Mouse (Mus musculus) liver, embryonic 15.5 days (tissue): Measurements from ENCODE around the gene Mfap1b. TPM values are rescaled to one million over a fixed set of nuclear protein-coding genes. Genes with fewer than 3 reads are reported as not detected.

ENCODE experiments used
- ATAC-seq: fragments of 200-750 bp; cut with Nextera tagmentation; 2 replicates; pipeline ENCODE4 v1.8.0; 2017; ENCODE audit warnings: moderate number of reproducible peaks, mild to moderate bottlenecking, moderate library complexity; ENCODE audit not compliant: insufficient read depth
- H3K27ac ChIP-seq: fragments of 300-500 bp; sonication (generic); replicated peaks from 2 replicates; pipeline ENCODE4 v1.5.1; 2015; ENCODE audit warnings: mild to moderate bottlenecking, inconsistent platforms
- H3K27me3 ChIP-seq: fragments of 300-500 bp; sonication (generic); 2 replicates; pipeline ENCODE4 v1.6.1; 2015; ENCODE audit warnings: mild to moderate bottlenecking, inconsistent platforms
- H3K36me3 ChIP-seq: fragments of 300-500 bp; sonication (generic); replicated peaks from 2 replicates; pipeline ENCODE4 v1.6.1; 2015; ENCODE audit warnings: moderate library complexity, mild to moderate bottlenecking, inconsistent platforms
- H3K4me1 ChIP-seq: fragments of 300-500 bp; sonication (generic); replicated peaks from 2 replicates; pipeline ENCODE4 v1.6.1; 2015; ENCODE audit warnings: inconsistent platforms
- H3K4me2 ChIP-seq: fragments of 300-500 bp; sonication (generic); 2 replicates; pipeline ENCODE4 v1.6.1; 2015; ENCODE audit warnings: moderate library complexity, mild to moderate bottlenecking, inconsistent platforms
- H3K4me3 ChIP-seq: fragments of 300-500 bp; sonication (generic); replicated peaks from 2 replicates; pipeline ENCODE4 v1.5.1; 2015; ENCODE audit warnings: mild to moderate bottlenecking, inconsistent platforms
- H3K9ac ChIP-seq: fragments of 300-500 bp; sonication (generic); 2 replicates; pipeline ENCODE4 v1.6.1; 2015; ENCODE audit warnings: moderate library complexity, mild to moderate bottlenecking, inconsistent platforms
- H3K9me3 ChIP-seq: fragments of 300-500 bp; sonication (generic); replicated peaks from 2 replicates; pipeline ENCODE4 v1.6.1; 2016; ENCODE audit warnings: inconsistent platforms
- WGBS: fragments of 180-500 bp; shearing (Covaris S2); methylation state at CpG from one replicate; pipeline ENCODE4 v1.1.7; 2015; ENCODE audit warnings: mixed read lengths; ENCODE audit not compliant: insufficient replicate concordance; 5-methylcytosine and 5-hydroxymethylcytosine counted together
- polyA plus RNA-seq: library from polyadenylated mRNA; unstranded; fragments of >200 nt; fragmentation: Nextera tagmentation; extraction: Ambion mirVana; gene quantifications from 2 replicates; pipeline ENCODE4 v1.2.1, GENCODE M21; 2015

Mfap1b gene
- polyA plus RNA-seq, 1 experiment from 2014 or later: 20.6 TPM

GRCm38 (mm10) chr2:121448739-121449535, 24.9 kb downstream of the Mfap1b start, which contains the start of gene Serf2:
Gene Serf2 (plus strand): TSS chr2:121449195.
- Histone ChIP-seq H3K9me3 (no peaks in the 10 kb centered on the region), H3K27ac (peak within 1 kb of the TSS; percentile 92), H3K27me3 (peaks cover 10% of the 10 kb centered on the region), H3K36me3 (peaks cover 27% of the 10 kb centered on the region), H3K4me3 (peak within 1 kb of the TSS; percentile 99), H3K9ac (peak within 1 kb of the TSS; percentile 100), H3K4me2 (peak within 1 kb of the TSS; percentile 96), H3K4me1 (peaks cover 48% of the 10 kb centered on the region)
- peak; percentile 98 for ATAC-seq
- under 1% methylated on average over 74 of the region's 74 CpGs for WGBS

- Histone ChIP-seq H3K27me3 (peaks cover 15% of the 10 kb centered on the region), H3K4me1 (peaks cover 43% of the 10 kb centered on the region), H3K27ac (peak overlapping the region; percentile 87), H3K4me2 (peak overlapping the region; percentile 96), H3K36me3 (peaks cover 19% of the 10 kb centered on the region), H3K9ac (peak overlapping the region; percentile 66), H3K4me3 (peak overlapping the region; percentile 99), H3K9me3 (no peaks in the 10 kb centered on the region)
- 13% methylated on average over 9 of the region's 9 CpGs for WGBS
- no peak for ATAC-seq
These were observed 25.7 kb downstream of the Mfap1b start for GRCm38 (mm10) chr2:121448136-121448535.

- no peak for ATAC-seq
- Histone ChIP-seq H3K9me3 (no peaks in the 10 kb centered on the region), H3K36me3 (peaks cover 8% of the 10 kb centered on the region; the same call in 1 of the 2 replicates), H3K9ac (no peak overlapping the region), H3K4me1 (peaks cover 43% of the 10 kb centered on the region), H3K4me2 (no peak overlapping the region), H3K4me3 (no peak overlapping the region), H3K27ac (no peak overlapping the region), H3K27me3 (peaks cover 27% of the 10 kb centered on the region)
- 36% methylated on average over 3 of the region's 3 CpGs for WGBS
These were observed 26.9 kb downstream of the Mfap1b start for GRCm38 (mm10) chr2:121447006-121447405.

GRCm38 (mm10) chr2:121446506-121446905, 27.4 kb downstream of the Mfap1b start:
- H3K4me1 ChIP-seq: peaks cover 47% of the 10 kb centered on the region
- H3K9ac ChIP-seq: no peak overlapping the region
- no peak overlapping the region for H3K4me3 ChIP-seq
- H3K36me3 ChIP-seq: peaks cover 6% of the 10 kb centered on the region; the same call in 1 of the 2 replicates
- WGBS: 70% methylated on average over 4 of the region's 4 CpGs
- H3K27me3 ChIP-seq: peaks cover 32% of the 10 kb centered on the region
- H3K9me3 ChIP-seq: no peaks in the 10 kb centered on the region
- ATAC-seq: no peak
- no peak overlapping the region for H3K4me2 ChIP-seq
- no peak overlapping the region for H3K27ac ChIP-seq

- Histone ChIP-seq H3K4me3 (no peak overlapping the region), H3K4me2 (no peak overlapping the region), H3K4me1 (peaks cover 41% of the 10 kb centered on the region), H3K36me3 (no peaks in the 10 kb centered on the region), H3K9ac (no peak overlapping the region), H3K27me3 (peaks cover 38% of the 10 kb centered on the region), H3K27ac (no peak overlapping the region), H3K9me3 (no peaks in the 10 kb centered on the region)
- no peak for ATAC-seq
- 49% methylated on average over 3 of the region's 3 CpGs for WGBS
These were observed 28.8 kb downstream of the Mfap1b start for GRCm38 (mm10) chr2:121445117-121445516.

- no peaks in the 10 kb centered on the region for H3K9me3 ChIP-seq
- H3K9ac ChIP-seq: peak within 1 kb of the TSS; percentile 61; the same call in 1 of the 2 replicates
- no peak for ATAC-seq
- peaks cover 38% of the 10 kb centered on the region for H3K27me3 ChIP-seq
- H3K36me3 ChIP-seq: 0 out of 2 replicates have a peak, but pooled peaks cover 4% of the 10 kb centered on the region
- H3K4me2 ChIP-seq: peak within 1 kb of the TSS; percentile 92
- WGBS: 78% methylated on average over 1 of the region's 1 CpGs
- peaks cover 38% of the 10 kb centered on the region for H3K4me1 ChIP-seq
- no peak within 1 kb of the TSS for H3K27ac ChIP-seq
- H3K4me3 ChIP-seq: peak within 1 kb of the TSS; percentile 59
These were observed 29.7 kb downstream of the Mfap1b start, which contains the start of gene Ell3 for GRCm38 (mm10) chr2:121444178-121444577. Gene Ell3 (minus strand): TSS chr2:121444278.

- Histone ChIP-seq H3K36me3 (peaks cover 15% of the 10 kb centered on the region), H3K9ac (peak overlapping the region; percentile 61), H3K9me3 (no peaks in the 10 kb centered on the region), H3K27me3 (peaks cover 38% of the 10 kb centered on the region), H3K27ac (peak overlapping the region; percentile 42; the same call in 1 of the 2 replicates), H3K4me2 (peak overlapping the region; percentile 92), H3K4me3 (peak overlapping the region; percentile 59), H3K4me1 (peaks cover 30% of the 10 kb centered on the region)
- peak; percentile 20 for ATAC-seq
- WGBS: 16% methylated on average over 8 of the region's 8 CpGs
These were observed 30.9 kb downstream of the Mfap1b start for GRCm38 (mm10) chr2:121443068-121443349.

- peak overlapping the region; percentile 92 for H3K4me2 ChIP-seq
- ATAC-seq: peak; percentile 94
- peaks cover 38% of the 10 kb centered on the region for H3K27me3 ChIP-seq
- 1% methylated on average over 30 of the region's 30 CpGs for WGBS
- H3K9me3 ChIP-seq: no peaks in the 10 kb centered on the region
- H3K4me3 ChIP-seq: peak overlapping the region; percentile 59
- H3K9ac ChIP-seq: peak overlapping the region; percentile 61
- peaks cover 25% of the 10 kb centered on the region for H3K4me1 ChIP-seq
- peaks cover 21% of the 10 kb centered on the region for H3K36me3 ChIP-seq
- peak overlapping the region; percentile 42 for H3K27ac ChIP-seq
These were observed 31.4 kb downstream of the Mfap1b start for GRCm38 (mm10) chr2:121442259-121443067.

GRCm38 (mm10) chr2:121441800-121442199, 32.1 kb downstream of the Mfap1b start:
- no peaks in the 10 kb centered on the region for H3K9me3 ChIP-seq
- peaks cover 38% of the 10 kb centered on the region for H3K27me3 ChIP-seq
- H3K27ac ChIP-seq: no peak overlapping the region
- 16% methylated on average over 11 of the region's 11 CpGs for WGBS
- peaks cover 27% of the 10 kb centered on the region for H3K36me3 ChIP-seq
- peak overlapping the region; percentile 92 for H3K4me2 ChIP-seq
- peak overlapping the region; percentile 61; the same call in 1 of the 2 replicates for H3K9ac ChIP-seq
- peak; percentile 5; the same call in 1 of the 2 replicates for ATAC-seq
- H3K4me3 ChIP-seq: peak overlapping the region; percentile 59
- peaks cover 24% of the 10 kb centered on the region for H3K4me1 ChIP-seq

GRCm38 (mm10) chr2:121440834-121441605, 32.8 kb downstream of the Mfap1b start:
- H3K9me3 ChIP-seq: no peaks in the 10 kb centered on the region
- H3K27ac ChIP-seq: no peak overlapping the region
- H3K27me3 ChIP-seq: peaks cover 38% of the 10 kb centered on the region
- H3K4me3 ChIP-seq: no peak overlapping the region
- ATAC-seq: no peak
- H3K4me1 ChIP-seq: peaks cover 24% of the 10 kb centered on the region
- H3K4me2 ChIP-seq: 0 out of 2 replicates have a peak overlapping the region, but pooled peaks have one; percentile 92
- H3K9ac ChIP-seq: no peak overlapping the region
- 46% methylated on average over 5 of the region's 5 CpGs for WGBS
- H3K36me3 ChIP-seq: peaks cover 33% of the 10 kb centered on the region
